Mouse (Mus musculus) ES-Bruce4 (cell line): ENCODE measurements around the gene Mgll. TPM values are rescaled to one million over a fixed set of nuclear protein-coding genes. Genes with fewer than 3 reads are reported as not detected.

ENCODE experiments used
- H3K27ac ChIP-seq: 2 replicates; pipeline ENCODE4 v1.5.1; 2012; ENCODE audit warnings: low read length, inconsistent platforms; ENCODE audit not compliant: insufficient read depth
- H3K27me3 ChIP-seq: 2 replicates; pipeline ENCODE4 v1.6.1; 2012; ENCODE audit warnings: mild to moderate bottlenecking, low read length, inconsistent platforms; ENCODE audit not compliant: control insufficient read depth, poor library complexity, insufficient read depth, severe bottlenecking
- H3K36me3 ChIP-seq: 2 replicates; pipeline ENCODE4 v1.6.1; 2012; ENCODE audit warnings: inconsistent platforms, mild to moderate bottlenecking, low read length, moderate library complexity; ENCODE audit not compliant: control insufficient read depth, poor library complexity, insufficient read depth, severe bottlenecking
- H3K4me1 ChIP-seq: one replicate; pipeline ENCODE4 v1.8.1; 2011; ENCODE audit warnings: low read length; ENCODE audit not compliant: control insufficient read depth, insufficient read depth
- H3K4me3 ChIP-seq: 2 replicates; pipeline ENCODE4 v1.5.1; 2011; ENCODE audit warnings: low read depth, mild to moderate bottlenecking, low read length
- H3K9ac ChIP-seq: 2 replicates; pipeline ENCODE4 v1.6.1; 2012; ENCODE audit warnings: low read depth, mild to moderate bottlenecking, inconsistent platforms; ENCODE audit not compliant: poor library complexity, severe bottlenecking
- H3K9me3 ChIP-seq: replicated peaks from 2 replicates; pipeline ENCODE4 v1.6.1; 2012; ENCODE audit warnings: mild to moderate bottlenecking, low read length, inconsistent platforms; ENCODE audit not compliant: control insufficient read depth, poor library complexity, insufficient read depth, severe bottlenecking
- CTCF ChIP-seq: IDR thresholded peaks from one replicate; pipeline ENCODE4 v1.8.1; 2011; ENCODE audit warnings: low read depth, low read length
- EP300 ChIP-seq: IDR thresholded peaks from 2 replicates; pipeline ENCODE4 v1.6.1; 2011; ENCODE audit warnings: low read depth, low read length; ENCODE audit not compliant: insufficient read depth
- POLR2A ChIP-seq: IDR thresholded peaks from one replicate; pipeline ENCODE4 v1.8.1; 2011; ENCODE audit warnings: low read length; ENCODE audit not compliant: insufficient read depth
- polyA plus RNA-seq: library from polyadenylated mRNA; stranded (reverse); fragments of >200 nt; gene quantifications from 2 replicates; pipeline ENCODE4 v1.2.4, GENCODE M21; 2011; ENCODE audit warnings: low read depth; ENCODE audit not compliant: missing spikeins, insufficient read depth, insufficient read length

Mgll gene
- polyA plus RNA-seq, 1 experiment, result 3.4 TPM

DNA sequence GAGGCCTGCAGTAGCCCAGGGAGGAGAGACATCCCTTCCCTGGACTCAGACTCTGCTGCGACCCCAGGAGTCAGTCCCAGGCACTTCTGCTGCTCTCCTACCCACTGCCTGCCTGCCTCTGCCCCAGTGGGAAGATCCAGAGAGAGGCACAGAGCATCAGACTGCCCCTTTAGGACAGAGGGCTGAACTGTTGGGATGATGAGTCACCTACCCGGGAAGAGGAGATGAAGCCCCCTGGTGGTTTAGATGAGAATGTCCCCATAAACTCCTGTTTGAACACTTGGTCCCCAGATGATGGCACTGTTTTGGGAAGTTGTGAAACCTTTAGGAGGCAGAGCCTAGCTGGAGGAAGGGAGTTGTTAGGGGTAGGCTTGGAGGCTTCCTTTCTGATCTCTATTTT, 136.7 kb downstream of the Mgll start:
- no peaks in the 10 kb centered on the region for H3K36me3 ChIP-seq
- no peak overlapping the region for H3K9ac ChIP-seq
- H3K27me3 ChIP-seq, result no peaks in the 10 kb centered on the region
- H3K27ac ChIP-seq, result no peak overlapping the region
- no peaks in the 10 kb centered on the region for H3K4me1 ChIP-seq
- H3K4me3 ChIP-seq, result no peak overlapping the region
- H3K9me3 ChIP-seq, result no peaks in the 10 kb centered on the region
- TF ChIP-seq CTCF, result peak; percentile 61
- 0 out of 2 replicates have a peak, but pooled peaks have one; percentile 17 for TF ChIP-seq EP300
- no peak for TF ChIP-seq POLR2A

DNA sequence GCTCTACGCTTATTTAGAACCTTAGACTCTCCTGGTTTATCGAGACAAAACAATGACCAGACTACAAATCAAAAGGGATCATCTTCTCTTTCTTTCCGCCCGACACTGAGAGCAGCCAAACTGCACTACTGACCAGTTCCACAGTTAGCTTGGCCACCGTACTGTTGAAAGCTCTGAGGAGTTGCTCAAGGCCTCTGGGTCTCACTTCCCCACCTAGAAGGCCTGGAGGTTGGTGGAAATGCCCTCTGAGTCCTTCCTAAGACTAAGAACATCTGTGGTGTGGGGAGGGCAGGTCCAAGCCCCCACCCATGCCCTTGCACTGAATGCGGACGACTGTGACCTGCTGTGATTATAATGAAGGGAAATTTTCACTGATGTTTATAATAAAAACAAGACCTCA, 141.5 kb downstream of the Mgll start:
- Histone ChIP-seq H3K36me3 (no peaks in the 10 kb centered on the region), H3K9ac (no peak overlapping the region), H3K27me3 (no peaks in the 10 kb centered on the region), H3K4me1 (no peaks in the 10 kb centered on the region), H3K9me3 (no peaks in the 10 kb centered on the region), H3K27ac (no peak overlapping the region), H3K4me3 (no peak overlapping the region)
- TF ChIP-seq CTCF, result no peak
- TF ChIP-seq POLR2A, result no peak
- no peak for TF ChIP-seq EP300

DNA sequence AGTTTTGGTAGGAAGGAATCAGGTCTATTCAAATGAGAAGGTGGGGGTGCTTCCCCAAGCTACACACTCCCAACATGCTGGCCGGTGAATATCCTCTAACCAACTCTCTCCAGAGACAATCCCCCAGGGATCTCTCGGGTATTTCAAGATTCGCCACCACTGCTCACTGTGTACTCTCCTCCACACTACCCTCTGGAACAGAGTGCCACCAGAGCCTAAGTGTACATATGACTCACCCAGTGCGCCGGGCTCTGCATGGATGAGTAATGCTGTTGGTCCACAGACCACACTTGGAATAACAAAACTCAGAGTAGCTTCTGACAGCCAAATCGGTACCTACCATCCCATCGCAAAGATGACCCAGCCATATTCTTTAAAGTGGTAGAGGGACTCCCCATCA, 145.2 kb downstream of the Mgll start:
- Histone ChIP-seq H3K4me1 (no peaks in the 10 kb centered on the region), H3K9me3 (no peaks in the 10 kb centered on the region), H3K4me3 (no peak overlapping the region), H3K9ac (no peak overlapping the region), H3K27me3 (no peaks in the 10 kb centered on the region; the same call in 1 of the 2 replicates), H3K36me3 (no peaks in the 10 kb centered on the region), H3K27ac (no peak overlapping the region)
- no peak for TF ChIP-seq POLR2A
- TF ChIP-seq EP300, result no peak
- no peak for TF ChIP-seq CTCF

DNA sequence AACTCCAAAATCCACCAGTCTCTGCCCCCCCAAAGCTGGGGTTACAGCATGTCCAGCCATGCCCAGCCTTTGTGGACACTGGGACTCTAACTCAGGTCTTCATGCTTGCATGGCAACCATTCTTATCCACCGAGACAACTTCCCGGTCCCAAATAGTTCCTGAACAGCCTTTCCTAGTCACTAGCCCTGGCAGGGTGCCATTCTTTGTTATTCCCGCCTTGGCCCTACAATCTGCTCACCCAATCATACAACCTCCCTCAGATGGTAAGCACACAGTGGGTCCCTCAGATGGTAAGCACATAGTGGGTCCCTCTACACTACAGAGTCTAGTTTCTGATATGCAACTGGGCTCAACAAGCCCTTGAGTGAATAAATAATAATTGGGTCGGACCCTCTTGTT, 146.4 kb downstream of the Mgll start:
- no peaks in the 10 kb centered on the region for H3K36me3 ChIP-seq

DNA sequence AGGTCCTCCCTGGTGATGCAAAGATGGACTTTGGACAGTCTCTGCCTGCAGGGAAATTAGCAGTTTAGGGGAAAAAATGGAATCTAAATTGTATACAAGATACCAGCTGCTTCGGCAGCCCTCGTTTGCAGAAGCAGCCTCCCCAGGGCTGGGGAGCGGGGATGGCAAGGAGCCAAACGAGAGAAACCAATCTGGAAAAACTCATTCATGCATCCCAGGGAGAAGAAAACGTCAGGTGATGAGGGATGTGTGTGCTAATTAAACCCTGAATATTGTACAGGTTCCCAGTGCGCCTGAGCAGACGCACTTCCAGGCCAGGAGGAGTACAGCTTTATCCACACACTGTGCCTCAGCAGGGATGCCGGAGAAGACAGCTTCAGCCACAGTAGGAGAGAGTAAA, 147.3 kb downstream of the Mgll start:
- no peak overlapping the region for H3K9ac ChIP-seq
- no peak overlapping the region for H3K4me3 ChIP-seq
- H3K9me3 ChIP-seq, result no peaks in the 10 kb centered on the region
- no peaks in the 10 kb centered on the region; the same call in 1 of the 2 replicates for H3K27me3 ChIP-seq
- H3K4me1 ChIP-seq, result no peaks in the 10 kb centered on the region
- TF ChIP-seq POLR2A, result no peak
- TF ChIP-seq EP300, result no peak
- no peak for TF ChIP-seq CTCF
- H3K36me3 ChIP-seq, result no peaks in the 10 kb centered on the region
- no peak overlapping the region for H3K27ac ChIP-seq

More for the DNA sequence above, 146.4 kb downstream of the Mgll start:
- Histone ChIP-seq H3K9me3 (no peaks in the 10 kb centered on the region), H3K4me1 (no peaks in the 10 kb centered on the region), H3K27me3 (no peaks in the 10 kb centered on the region; the same call in 1 of the 2 replicates), H3K4me3 (no peak overlapping the region), H3K27ac (no peak overlapping the region), H3K9ac (no peak overlapping the region)
- TF ChIP-seq CTCF (no peak), POLR2A (no peak), EP300 (no peak)

DNA sequence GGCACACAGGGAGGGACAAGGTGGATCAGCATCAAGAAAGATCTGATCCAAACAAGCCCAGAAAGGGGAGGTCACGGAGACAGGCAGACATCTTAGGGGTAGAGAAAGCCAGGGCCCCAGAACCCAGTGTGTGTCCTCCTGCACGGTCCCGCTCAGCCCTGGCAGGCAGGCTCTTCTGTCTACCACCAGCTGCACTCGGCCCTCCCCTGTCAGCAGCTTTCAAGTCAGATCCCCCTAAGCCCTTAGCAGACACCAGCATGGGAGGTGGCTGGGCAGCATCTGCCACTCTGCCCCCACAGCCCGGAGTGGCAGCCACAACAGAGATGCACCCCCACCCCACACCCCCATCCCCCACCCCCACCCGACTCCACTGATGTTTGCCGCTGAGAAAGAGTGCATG, 148.6 kb downstream of the Mgll start:
- Histone ChIP-seq H3K27ac (no peak overlapping the region), H3K36me3 (no peaks in the 10 kb centered on the region), H3K4me3 (no peak overlapping the region), H3K27me3 (no peaks in the 10 kb centered on the region; the same call in 1 of the 2 replicates), H3K9me3 (no peaks in the 10 kb centered on the region), H3K9ac (no peak overlapping the region), H3K4me1 (no peaks in the 10 kb centered on the region)
- TF ChIP-seq POLR2A (no peak), EP300 (no peak), CTCF (no peak)
